Mouse (Mus musculus) c-Kit-positive CD71-negative TER-119-negative erythroid progenitor cells, embryonic 14.5 days (primary cell): ENCODE measurements around the gene Olfr1504.
"Not testable (repeated sequence)": the region's sequence is repeated elsewhere in the genome, so short reads cannot be mapped to it uniquely, and the experiment has no call there.

Source experiments
- DNase-seq: peaks from one replicate; pipeline ENCODE4 v3.0.0-alpha.2; 2013; ENCODE audit warnings: low read depth

Gene Olfr1504

GRCm38 (mm10) chr19:13897828-13898227, at the start of gene Olfr1504:
TSS of gene Olfr1504 (minus strand) at chr19:13897928.
- DNase-seq: no peak

- DNase-seq: no peak
Observed at GRCm38 (mm10) chr19:13913230-13913629, 15.5 kb upstream of the Olfr1504 start, which contains the start of gene Olfr1505. TSS of gene Olfr1505 (plus strand) at chr19:13913530.

- no peak for DNase-seq
Observed at GRCm38 (mm10) chr19:13861495-13861894, 36.2 kb downstream of the Olfr1504 start, which contains the start of gene Olfr1502. TSS of gene Olfr1502 (plus strand) at chr19:13861795.

- DNase-seq: not testable (repeated sequence)
Observed at GRCm38 (mm10) chr19:13850592-13850991, 47.1 kb downstream of the Olfr1504 start, which contains the start of gene Olfr1501. TSS of gene Olfr1501 (minus strand) at chr19:13850692.
